Mouse (Mus musculus): ENCODE data around the gene B4galnt1.
"Not testable (repeated sequence)": the region's sequence is repeated elsewhere in the genome, so short reads cannot be mapped to it uniquely, and the experiment has no call there.

B4galnt1 gene

DNA sequence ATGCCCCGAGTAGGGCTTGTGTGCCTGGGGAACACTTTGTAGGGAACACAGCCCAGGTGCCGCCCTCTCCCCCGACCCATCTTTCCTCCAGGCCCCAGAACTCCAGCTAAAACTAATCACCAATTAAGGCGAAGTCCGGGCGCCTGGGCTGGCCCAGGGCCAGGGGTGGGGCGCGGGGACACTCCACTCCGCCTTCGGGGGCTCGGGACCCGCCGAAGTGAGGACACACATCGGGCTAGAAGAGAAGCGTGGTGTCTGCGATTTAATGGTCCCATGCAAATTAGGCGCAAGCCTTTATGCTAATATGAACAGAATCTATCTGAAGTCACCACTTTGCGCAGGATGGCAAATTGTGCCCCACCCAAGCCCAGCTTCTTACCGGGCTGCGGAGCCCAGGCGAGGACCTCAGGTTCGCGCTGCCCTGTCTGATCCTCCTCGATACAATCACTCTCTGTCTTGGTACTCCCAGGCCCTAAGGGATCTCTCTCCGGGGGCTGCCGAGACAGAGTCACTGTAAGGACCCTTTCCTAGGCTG, 24.2 kb downstream of the B4galnt1 start:
- DNase-seq (ENCODE audit: low spot score), result no peak

DNA sequence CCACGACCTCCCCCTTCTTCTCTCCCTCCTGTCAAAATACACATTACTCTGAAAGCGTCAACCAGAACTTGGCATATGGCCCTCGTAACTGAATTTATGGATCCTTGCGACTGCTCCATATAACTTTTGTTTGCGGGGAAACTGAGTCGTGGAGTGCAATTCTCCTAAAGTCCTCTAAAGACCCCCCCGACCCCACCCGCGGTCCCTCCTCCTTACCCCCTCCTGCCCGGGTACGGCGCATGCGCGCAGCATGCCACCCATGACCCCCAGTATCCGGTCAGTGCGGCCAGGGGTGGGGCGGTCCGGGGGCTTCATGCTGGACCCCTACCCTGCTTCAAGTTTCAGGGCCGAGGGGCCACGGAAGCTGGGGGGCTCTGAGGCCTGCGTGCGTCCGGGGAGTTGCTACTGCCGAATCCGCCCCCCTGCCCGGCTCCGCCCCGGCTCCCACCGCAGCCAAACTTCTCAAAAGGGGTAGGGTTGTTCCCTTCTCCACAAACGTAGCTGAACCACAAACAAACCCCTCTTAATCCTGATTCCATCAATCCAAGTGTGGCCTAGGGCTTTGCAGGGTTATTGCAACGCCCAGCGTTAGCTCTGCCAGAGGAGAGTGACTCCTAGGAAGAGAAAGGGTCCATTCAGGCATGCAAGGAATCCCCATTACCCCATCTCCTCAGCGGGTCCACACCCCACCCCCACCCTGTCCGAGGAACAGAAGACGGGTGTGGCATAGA, 24.8 kb downstream of the B4galnt1 start, which contains the start of gene Arhgef25:
Arhgef25 (minus strand) TSS at position 433 of the 731 bp plus-strand sequence.
- DNase-seq (ENCODE audit: low spot score), result no peak

DNA sequence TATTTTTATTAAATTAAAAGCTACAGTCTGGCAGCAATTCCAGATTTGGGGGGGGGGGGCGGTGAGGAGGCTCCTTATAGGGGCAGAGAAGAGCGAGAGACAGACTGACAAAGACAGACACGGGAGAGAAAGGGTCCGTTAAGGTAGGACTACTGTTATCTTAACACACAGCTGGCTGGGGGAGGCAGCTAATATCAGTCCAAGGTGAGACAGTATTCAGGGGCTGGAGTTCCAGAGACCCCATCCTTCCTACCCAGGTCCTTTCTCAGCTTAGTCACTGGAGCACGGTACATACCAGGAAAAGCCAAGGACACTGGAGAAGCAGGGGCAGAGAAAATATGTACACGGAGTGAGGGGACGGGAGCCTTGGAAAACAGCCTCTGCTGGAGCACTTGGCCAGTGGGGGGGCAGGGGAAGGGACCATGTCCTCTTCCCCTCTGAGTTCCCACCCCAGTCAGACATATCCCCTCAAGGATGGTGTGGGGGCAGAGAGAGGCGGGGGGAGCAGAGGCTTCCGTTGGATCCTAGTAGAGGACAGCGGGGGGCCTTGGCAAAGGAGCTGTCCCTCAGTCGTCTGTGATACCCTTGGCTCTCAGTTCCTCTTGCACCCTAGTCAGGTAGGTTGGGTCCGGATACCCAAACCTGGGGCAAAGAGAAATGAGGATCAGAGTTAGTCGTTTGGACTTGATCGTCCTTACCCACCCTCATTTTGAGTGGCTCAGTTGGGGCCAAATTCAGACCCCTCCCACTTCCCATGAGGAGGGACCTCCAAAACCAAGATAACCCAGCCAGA, 25.6 kb downstream of the B4galnt1 start:
- DNase-seq (ENCODE audit: low spot score), result no peak

DNA sequence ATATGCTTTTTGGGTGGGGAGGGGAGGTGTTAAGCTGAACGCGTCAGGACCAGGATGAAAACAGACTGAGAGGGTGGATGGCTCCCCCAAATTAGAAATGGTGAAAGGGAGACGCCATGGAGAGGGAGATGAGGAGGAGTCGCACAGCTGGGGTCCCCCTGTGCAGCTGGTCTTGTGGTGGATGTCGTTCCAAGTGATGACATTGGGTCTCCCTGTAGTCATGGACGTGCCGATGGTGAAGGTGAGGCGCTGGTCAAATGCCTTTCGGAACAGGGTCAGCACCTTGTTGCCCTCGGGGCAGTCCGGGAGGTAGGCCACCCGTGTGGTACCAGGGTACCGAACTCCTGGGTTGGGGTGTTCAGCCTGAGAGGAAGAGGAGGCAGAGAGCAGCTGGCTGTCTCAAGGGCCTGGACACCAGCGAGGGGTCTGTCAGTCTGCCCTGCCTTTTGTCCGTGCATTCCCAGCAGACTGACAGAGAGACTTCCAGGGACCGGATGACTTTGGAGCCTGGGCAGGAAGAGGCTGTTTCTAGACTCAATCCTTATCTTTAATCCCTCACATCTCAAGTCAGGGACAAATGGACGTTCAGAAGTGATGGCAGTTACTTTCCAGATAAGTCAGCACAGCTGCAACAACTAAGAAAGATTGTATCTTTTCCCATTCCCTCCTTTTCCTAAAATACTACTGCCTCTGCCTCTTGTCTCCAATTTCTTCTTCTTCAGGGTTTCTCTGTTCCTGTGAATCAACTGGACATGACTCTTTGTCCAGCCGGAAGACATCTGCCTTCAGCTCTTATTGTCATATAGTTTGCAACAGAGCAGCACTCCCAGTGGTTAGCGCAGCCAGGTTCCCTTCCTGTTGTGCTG, 26.4 kb downstream of the B4galnt1 start:
- no peak for DNase-seq (ENCODE audit: low spot score)

DNA sequence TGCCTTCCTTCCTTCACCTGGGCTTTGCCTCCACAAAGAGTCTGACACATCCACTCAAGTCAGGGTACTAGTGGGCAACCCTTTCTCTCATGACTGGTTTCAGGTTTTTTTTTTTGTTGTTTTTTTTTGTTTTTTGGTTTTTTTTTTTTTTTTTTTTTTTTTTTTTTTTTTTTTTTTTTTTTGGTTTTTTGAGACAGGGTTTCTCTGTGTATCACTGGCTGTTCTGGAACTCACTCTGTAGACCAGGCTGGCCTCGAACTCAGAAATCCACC, 27.0 kb downstream of the B4galnt1 start:
- not testable (repeated sequence) for DNase-seq (ENCODE audit: low spot score)

DNA sequence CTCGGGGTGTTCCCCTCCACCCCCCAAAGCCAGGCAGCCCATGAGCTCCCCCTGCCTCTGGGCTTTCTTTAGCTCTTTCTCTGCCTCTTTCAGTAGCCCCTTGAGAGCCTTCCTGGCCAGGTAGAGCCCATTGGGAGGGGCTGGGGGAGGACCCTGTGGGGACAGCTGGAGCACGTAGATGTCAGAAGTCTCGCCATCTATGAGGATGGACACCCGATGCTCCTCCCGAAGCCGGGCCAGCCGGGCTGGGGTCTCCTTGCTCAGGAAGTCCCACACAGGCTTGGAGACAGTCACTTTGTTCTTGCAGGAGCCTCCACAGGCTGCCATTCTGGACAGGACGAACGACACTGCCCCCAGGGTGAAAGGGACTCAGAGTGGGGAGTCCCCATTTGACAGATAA, 28.0 kb downstream of the B4galnt1 start:
- no peak for DNase-seq (ENCODE audit: low spot score)

DNA sequence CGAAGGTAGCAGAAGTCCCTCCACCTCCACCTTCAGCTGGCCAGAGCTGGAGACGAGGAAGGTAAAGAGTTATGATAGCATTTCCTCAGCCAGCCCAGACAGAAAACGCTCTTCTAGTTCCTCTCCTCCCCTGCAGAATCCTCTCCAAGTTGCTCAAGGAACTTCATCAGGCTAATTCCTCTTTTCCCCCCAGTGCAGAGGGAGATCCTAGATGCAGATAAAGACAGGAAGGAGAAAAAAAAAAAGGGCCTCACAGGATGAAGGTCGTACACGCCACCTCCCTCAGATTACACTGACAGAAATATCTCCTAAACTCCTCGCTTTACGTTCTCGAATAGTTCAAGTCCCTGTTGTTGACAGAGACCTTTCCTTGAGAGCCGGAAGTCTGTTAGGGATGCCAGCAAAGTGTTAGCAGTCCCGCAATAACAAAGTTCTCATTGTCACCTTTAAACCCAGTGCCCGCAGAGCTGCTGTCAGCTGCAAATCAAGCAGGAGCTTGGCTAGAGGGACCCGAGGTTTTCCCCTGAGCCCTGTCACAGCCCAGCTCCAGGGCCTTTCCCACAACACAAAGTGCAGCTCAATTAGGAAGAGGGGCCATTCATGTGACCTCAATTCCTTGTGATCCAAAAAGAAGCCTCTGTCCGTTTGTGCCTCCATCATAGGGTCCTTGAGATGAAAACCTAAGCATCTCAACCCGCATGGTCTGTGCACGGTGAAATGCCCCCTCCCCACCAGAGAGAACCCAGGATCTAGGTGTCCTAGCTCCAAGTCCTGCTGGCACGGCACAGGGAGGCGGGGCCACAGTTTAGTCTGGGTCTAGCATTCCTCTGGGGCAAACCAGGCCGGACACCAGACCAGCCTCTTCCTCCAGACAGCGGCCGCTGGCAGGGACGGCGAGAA, 29.7 kb downstream of the B4galnt1 start:
- DNase-seq (ENCODE audit: low spot score), result no peak

DNA sequence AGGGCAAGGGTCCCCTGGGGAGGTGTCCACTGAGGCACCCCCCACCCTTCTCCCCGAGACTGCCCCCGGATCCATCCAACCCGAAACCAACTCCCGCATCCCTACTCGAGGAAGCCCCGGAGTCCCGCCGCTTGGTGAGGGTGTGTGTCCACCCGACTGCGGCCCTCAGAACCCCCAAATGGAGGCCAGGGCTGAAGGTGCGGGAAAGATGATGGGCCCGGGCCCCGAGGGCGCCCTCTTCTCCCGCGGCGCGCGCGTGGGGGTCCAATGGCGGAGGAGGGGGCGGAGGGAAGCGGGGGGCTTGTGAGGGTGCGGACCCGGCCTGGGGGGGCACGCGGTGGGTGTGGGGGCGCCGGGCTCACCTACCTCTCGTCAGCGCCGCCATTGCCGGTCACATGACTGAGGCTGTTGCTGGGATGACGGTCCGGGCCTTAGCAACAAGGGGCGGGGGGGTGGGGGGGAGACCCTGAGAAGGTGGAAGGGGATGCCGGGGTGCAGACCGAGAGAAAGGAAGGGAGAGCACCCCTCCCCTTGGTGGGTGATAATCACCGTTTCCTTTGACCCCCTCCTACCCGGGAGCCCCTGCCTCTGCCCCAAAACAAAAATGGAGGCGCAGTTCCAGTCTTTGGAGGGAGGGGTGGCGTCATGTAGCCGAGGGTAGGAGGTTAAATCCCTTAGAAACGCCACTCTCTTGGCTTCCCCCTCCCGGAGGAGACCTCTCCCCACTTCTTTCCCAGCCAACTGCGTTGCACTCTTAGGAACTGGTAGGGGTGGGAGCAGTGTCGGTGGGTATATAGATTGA, 30.5 kb downstream of the B4galnt1 start, which contains the start of gene Dtx3:
Dtx3 (minus strand) TSS at position 401 of the 802 bp plus-strand sequence.
- DNase-seq (ENCODE audit: low spot score), result no peak

DNA sequence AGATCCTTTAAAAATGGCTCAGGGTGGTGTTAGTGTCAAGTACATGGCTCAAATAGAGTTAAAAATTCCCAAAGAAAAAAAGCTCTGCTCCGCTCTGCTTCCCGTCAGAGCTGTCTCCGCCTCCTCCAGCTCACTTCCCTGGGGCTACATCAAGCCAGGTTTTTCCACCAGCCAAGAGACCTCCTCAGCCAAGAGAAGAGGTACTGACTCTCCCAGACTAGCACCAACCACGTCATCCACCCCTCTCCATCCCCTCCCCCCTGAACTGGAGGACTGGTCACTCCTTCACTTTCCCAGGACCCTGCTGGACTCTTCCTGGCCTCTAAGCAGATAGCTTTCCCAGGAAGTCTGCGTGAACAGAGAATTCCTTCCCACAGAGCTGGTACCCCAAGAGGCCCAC, 31.4 kb downstream of the B4galnt1 start:
- no peak for DNase-seq (ENCODE audit: low spot score)

DNA sequence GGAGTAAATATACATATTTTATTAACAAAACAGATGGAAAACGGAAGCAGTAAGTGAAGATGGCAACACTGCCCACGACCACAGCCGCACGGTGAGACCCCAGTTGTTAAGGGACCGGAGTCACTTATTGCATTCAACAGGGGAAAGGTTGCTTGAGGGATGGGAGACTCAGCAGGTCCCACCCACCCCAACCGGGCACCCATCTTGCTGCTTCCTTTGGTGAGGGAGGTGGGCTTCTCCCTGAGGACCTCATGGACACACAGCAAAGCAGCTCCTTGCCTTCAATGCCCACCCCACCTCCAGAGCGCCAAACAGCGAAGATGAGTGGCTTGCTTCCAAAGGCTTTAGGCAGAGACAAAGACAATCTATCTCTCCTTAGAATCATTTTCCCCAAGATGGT, 32.1 kb downstream of the B4galnt1 start:
- no peak for DNase-seq (ENCODE audit: low spot score)

DNA sequence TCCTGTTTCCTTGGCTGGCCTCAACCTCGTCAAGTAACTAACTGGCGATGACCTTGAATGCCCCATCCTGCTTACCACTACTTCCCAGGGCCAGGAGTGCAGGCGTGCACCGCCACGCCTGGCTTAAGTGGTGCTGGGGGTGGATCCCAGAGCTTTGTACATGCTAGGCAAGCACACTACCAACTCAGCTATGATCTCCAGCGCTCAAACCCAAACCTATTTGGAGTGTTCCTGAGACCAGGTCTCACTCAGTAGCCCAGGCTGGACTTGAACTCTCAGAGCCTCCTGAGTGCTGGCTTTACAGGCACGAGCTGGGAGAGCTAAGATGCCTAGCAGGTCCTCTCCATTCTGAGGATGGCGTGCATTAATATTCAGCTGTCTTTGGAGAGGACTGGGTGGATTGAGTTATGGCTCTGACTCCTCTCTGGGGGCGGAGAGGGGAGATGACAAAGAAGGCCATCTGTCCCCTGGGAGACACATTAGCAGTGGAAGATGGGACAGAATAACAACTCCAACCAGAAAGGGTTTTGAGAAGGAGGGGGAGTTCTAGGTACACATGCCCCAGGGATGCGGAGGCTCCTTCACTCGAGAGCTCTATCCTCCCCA, 32.6 kb downstream of the B4galnt1 start:
- no peak for DNase-seq (ENCODE audit: low spot score)

DNA sequence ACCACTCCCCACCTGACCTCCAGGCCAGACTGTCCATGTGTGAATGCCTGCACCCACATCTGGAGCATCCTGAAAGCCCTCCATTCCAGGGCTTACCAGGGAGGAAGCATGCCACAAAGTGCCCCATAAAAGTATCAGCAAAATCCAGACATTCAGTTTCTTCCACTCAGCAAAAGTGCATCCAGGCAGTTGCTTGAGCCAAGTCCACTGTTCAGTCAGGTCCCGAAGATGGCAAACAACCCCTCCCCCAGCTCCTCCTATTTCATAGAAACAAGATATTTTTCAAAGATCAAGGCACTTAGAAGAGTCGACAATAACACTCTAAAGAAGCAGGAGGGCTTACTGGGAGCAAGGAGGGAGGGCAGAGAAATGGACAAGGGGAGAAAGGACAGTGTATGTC, 33.5 kb downstream of the B4galnt1 start:
- DNase-seq (ENCODE audit: low spot score), result no peak

DNA sequence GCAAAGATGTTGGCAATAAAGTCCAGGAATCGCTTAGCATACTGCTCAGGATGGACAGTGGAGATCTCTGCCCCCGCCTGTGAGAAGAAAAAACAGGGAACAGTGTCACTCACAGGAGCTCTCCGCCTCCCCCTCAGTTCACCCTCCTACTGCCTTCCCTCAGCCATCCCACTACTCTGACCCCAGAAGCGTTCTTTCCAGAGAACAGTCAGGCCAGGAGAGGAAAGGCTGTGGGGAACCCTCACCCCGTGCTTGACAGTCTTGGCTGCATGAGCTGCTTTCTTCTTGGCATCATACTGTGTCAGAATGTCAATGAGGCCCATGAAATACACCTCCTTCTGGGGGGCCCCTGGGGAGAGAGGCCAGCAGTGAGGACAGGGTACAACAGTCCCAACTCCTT, 34.0 kb downstream of the B4galnt1 start:
- no peak for DNase-seq (ENCODE audit: low spot score)

DNA sequence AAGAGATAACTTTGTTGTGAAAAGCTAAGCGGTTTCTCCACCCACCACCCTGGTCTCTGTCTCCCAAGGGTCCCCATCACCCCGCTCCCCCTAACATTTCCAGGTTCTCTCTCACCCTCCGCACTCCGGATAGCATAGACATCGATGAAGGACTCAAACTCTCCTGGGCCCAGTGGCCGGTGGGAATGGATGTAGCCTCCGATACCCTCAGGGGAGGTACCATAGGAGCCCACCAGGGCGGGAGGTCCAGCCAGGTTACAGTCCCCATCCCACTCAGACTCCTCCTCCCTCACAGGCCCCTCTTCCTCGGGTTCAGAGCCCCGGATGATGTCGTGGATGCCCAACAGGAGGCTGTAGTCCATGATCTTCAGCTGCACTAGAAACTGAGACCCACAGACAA, 34.4 kb downstream of the B4galnt1 start:
- no peak for DNase-seq (ENCODE audit: low spot score)

DNA sequence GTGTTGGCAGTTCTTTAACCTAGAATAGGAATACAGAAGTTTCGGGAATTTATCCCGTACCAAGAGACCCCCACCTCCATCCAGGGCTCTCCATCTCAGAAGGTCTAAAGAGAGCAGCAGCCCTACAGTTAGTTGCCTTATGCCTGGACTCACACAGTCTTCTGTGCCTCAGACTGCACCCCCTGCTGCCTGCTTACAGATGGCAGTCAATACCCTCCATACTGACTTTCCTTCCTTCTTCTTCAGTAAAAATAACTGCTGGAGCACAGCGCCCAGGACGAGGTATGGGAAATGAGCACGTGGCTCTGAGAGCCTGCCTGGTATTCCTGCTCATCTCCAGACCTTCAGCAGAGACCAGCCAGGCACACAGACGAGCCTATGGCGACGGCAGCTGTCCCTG, 35.3 kb downstream of the B4galnt1 start:
- no peak for DNase-seq (ENCODE audit: low spot score)

DNA sequence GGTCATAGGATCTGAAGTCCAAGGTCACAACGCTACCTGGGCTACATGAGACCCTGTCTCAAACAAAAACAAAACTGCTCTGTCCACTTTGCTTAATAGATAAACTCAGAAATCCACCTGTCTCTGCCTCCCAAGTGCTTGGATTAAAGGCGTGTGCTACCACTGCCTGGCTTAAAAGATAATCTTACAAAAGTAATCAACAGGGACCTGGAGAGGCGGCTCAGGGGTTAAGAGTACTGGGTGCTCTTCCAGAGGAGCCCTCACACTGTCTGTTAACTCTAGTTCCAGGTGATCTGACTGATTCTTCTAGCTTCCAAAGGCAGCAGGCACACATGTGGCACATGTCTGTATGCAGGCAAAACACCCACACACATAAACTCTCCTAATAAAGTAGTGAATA, 38.1 kb downstream of the B4galnt1 start:
- DNase-seq (ENCODE audit: low spot score), result no peak

DNA sequence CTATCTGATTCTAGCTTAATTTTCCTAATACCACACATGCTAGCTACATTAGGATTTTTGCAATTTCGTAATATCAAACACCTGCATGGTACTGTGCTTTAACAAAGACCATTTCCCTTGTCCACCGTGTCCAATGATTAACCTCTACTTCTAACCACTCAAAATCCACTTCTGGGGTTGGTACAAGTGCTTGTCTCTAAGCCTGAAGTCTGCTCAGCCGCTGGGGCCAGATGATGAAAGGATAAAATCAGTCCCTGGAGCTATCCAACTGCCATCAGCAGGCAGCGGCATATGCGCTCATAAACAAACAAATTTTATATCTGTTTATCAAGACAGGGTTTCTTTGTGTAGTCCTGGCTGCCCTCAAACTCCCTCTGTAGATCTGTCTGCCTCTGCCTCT, 39.6 kb downstream of the B4galnt1 start:
- DNase-seq (ENCODE audit: low spot score), result no peak

DNA sequence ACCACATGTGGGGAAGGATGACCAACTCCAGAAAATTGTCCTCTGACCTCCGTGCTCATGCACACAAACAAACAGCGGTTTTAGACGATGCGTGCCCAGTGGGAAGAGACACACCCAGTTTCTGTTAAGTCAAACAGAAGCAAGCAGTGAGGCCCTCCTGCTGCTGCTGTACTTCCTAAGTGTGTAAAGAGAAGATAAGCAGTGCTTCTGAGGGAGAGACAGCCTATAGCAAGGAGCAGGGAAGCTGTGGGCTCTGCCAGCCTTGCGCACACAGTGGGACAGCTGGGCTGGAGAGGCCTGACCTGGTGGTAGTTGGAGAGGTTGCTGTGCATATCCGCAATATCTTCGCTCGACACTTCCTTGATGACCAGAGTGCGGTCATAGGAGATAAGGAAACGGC, 40.3 kb downstream of the B4galnt1 start:
- DNase-seq (ENCODE audit: low spot score), result no peak

DNA sequence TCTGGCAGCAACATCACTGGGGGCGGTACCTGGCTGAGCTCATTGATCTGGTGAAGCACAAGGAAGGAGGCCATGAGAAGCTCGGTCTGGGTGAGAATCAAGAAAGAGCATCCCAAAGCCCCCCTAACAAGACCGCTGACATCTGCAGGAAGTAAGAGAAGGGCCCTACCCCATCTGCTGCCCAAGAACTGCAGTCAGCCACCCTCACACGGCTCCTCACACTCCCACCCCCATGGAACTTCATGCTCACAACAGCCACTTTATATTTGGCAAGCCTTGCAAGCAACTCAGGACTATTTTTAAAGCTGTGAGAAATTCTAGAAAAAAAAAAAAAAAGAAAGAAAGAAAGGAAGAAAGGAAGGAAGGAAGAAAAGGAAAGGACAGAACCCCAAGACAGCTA, 43.9 kb downstream of the B4galnt1 start:
- DNase-seq (ENCODE audit: low spot score), result no peak

DNA sequence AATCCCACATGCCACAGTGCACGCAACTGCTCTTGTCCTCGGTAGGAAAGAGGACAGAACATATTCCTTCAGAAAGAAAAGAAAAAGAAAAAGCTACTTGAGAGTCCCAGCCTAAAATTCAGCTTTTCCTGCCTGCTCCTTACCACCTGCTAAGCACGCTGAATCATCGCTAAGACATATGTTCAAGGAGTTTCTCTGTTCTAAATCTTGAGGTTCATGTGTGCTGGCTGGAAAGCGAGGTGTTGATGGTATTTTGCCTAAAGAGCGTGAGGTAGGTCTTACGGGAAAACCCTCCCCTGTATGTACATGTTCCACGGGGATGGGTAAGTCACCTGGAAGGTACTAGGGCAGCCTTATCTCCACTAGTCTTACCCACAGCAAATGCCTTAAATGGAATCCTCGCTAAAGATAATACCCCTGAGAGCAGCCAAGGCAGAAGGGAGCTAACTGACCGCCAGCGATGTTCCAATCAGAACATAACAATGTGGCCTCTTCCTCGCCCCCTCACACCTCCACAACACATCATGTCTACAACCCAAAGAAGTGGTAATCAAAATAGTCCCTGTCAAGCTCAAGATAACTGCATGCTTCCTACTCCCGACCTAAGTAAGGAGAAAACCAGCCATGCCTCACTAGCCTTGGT, 45.0 kb downstream of the B4galnt1 start:
- DNase-seq (ENCODE audit: low spot score), result no peak

Data from urinary bladder, postnatal 10 days (tissue).